Mouse (Mus musculus): Measurements from ENCODE around the gene H1foo.

GRCm38 (mm10) chr6:115997726-115998311 is 53.1 kb downstream of the H1foo start:
- TF ChIP-seq CTCF (IDR thresholded peaks at IDR 0.05; ENCODE audit: borderline replicate concordance, extremely low read depth, insufficient read depth, insufficient read length), result no peak
- no peak for TF ChIP-seq POLR2A (IDR thresholded peaks at IDR 0.05; ENCODE audit: borderline replicate concordance, extremely low read depth, insufficient read depth, insufficient read length, poor library complexity, severe bottlenecking)
